22 mouse cellular contexts compared by ENCODE assay signal in the genomic region with DNA sequence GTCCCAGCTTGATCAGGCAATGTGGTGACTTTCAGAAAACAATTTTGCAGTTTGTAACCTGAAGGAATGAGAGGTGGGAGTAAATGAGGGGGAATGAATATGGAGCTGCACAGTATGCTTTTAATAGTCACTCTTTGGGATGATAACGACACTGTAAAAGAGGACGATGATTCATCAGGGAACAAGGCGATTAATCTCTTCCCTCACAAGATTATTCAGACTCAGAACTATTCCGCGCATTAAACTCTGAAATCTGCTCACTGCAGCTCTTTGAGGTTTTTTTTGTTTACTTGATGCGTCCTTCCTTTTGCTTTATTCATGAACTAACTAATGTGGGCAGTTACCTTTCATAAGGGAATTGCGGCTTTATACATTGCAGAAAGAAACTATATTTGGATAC.
"Had no signal": no experiment of that assay in that cellular context is flagged by ENCODE, and none has a peak within 500 bp of the region (broad histone marks: within the 10 kb centered on the region; RNA-seq: fewer than 3 reads in every experiment).

No protein-coding gene starts in this region.

- H3K27me3 ChIP-seq: kidney, embryonic 15.5 days; limb, embryonic 13.5 days; liver, embryonic 12.5 days; liver, embryonic 15.5 days; midbrain, embryonic 12.5 days; neural tube, embryonic 12.5 days; neural tube, embryonic 15.5 days had no signal

- H3K36me3 ChIP-seq: kidney, embryonic 15.5 days; limb, embryonic 10.5 days; limb, embryonic 13.5 days; liver, embryonic 12.5 days; liver, embryonic 15.5 days; midbrain, embryonic 12.5 days; neural tube, embryonic 12.5 days; neural tube, embryonic 15.5 days had no signal

- DNase-seq: kidney, adult 11 months; kidney, adult 8-10 months; kidney, postnatal 10 days; kidney, postnatal 36 days; layer of hippocampus, postnatal 36 days; liver; lung, adult 18-20 months; lung, postnatal 14 days; lung, postnatal 4 days; right cerebral cortex, postnatal 25 days; thymus, adult 2 months; thymus, postnatal 14 days; thymus, postnatal 4 days had no signal

- H3K4me1 ChIP-seq: kidney, embryonic 15.5 days; limb, embryonic 10.5 days; limb, embryonic 13.5 days; liver, embryonic 12.5 days; liver, embryonic 15.5 days; midbrain, embryonic 12.5 days; neural tube, embryonic 12.5 days; neural tube, embryonic 15.5 days had no signal

- H3K27ac ChIP-seq: kidney, embryonic 15.5 days; left cerebral cortex, adult 2 months; limb, embryonic 10.5 days; limb, embryonic 13.5 days; liver, embryonic 12.5 days; liver, embryonic 15.5 days; midbrain, embryonic 12.5 days; neural tube, embryonic 12.5 days; neural tube, embryonic 15.5 days had no signal

- H3K4me2 ChIP-seq: kidney, embryonic 15.5 days; limb, embryonic 13.5 days; liver, embryonic 12.5 days; liver, embryonic 15.5 days; midbrain, embryonic 12.5 days; neural tube, embryonic 12.5 days; neural tube, embryonic 15.5 days had no signal

- H3K9ac ChIP-seq: kidney, embryonic 15.5 days; limb, embryonic 13.5 days; liver, embryonic 12.5 days; liver, embryonic 15.5 days; midbrain, embryonic 12.5 days; neural tube, embryonic 12.5 days; neural tube, embryonic 15.5 days had no signal

- H3K4me3 ChIP-seq: kidney, embryonic 15.5 days; left cerebral cortex, adult 2 months; limb, embryonic 10.5 days; limb, embryonic 13.5 days; liver, embryonic 12.5 days; liver, embryonic 15.5 days; midbrain, embryonic 12.5 days; neural tube, embryonic 12.5 days; neural tube, embryonic 15.5 days had no signal

- ATAC-seq: liver, embryonic 12.5 days had no signal

- H3K9me3 ChIP-seq: kidney, embryonic 15.5 days; limb, embryonic 10.5 days; limb, embryonic 13.5 days; liver, embryonic 15.5 days; midbrain, embryonic 12.5 days; neural tube, embryonic 12.5 days; neural tube, embryonic 15.5 days had no signal
